Mouse (Mus musculus): Measurements from ENCODE around the gene Scg3.

GRCm38 (mm10) chr9:75645405-75645804 is 38.5 kb downstream of the Scg3 start:
- TF ChIP-seq CTCF (IDR thresholded peaks at IDR 0.05; ENCODE audit: extremely low read depth, insufficient read depth, insufficient read length, insufficient replicate concordance) = no peak
- TF ChIP-seq POLR2A (IDR thresholded peaks at IDR 0.05; ENCODE audit: low read depth, low read length) = no peak
